Mouse (Mus musculus) urinary bladder, postnatal 4 days (tissue): ENCODE data around the gene Abcc10.

Experiments used
- DNase-seq, 2 experiments: peaks; one replicate each; pipeline ENCODE4 v3.0.0; 2021 to 2022; ENCODE audit warnings: low spot score in 2 of 2

The Abcc10 gene

GRCm38 (mm10) chr17:46327906-46328534, at the start of gene Abcc10:
TSS of gene Abcc10 (minus strand) at chr17:46328352.
- peak; percentile 93 to 94 for DNase-seq

GRCm38 (mm10) chr17:46371783-46372182, 43.6 kb upstream of the Abcc10 start:
- no peak for DNase-seq

DNA sequence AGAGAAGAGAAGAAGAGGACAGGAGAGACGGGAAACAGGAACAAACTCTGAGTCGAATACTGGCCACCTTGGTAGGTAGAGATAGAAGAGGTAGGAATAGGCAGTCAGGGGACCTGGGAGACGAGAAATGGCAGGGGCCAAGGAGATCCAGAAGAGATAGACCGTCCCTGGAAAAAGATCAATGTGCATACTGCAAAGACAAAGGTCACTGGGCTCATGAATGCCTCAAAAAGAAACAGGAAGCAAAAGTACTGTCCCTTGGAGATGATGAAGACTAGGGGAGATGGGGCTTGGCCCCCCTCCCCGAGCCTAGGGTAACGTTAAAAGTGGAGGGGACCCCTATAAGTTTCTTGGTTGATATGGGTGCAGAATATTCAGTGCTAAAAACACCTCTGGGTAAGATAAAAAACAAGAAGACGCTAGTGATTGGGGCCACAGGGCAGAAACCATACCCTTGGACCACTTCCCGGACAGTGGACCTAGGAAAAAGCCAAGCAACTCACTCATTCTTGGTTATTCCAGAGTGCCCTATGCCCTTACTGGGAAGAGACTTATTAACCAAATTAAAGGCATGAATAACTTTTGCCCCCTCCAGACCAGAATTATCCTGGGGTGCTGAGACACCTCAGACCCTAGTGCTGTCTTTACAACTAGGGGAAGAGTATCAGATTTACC, 23.0 kb upstream of the Abcc10 start:
- DNase-seq, result no peak

DNA sequence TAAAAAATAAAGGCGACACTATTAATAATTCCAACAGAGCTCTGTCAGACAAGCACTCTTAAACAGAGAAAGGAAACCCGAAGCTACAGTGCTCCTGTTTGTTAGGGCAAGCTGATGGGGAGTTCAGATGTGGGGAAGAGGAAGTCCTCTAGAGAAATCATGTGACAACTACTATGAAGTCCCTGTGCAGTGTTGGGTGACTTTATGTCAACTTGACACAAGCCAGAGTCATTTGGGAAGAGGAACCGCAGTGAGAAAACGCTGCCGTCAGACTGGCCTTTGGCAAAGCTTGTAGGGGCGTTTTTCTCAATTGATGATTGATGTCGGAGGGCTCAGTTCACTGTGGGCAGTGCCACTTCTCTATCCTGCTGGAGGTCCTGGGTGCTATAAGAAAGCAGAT, 13.1 kb upstream of the Abcc10 start:
- no peak for DNase-seq

GRCm38 (mm10) chr17:46336475-46336874, 8.3 kb upstream of the Abcc10 start:
- DNase-seq, result no peak

DNA sequence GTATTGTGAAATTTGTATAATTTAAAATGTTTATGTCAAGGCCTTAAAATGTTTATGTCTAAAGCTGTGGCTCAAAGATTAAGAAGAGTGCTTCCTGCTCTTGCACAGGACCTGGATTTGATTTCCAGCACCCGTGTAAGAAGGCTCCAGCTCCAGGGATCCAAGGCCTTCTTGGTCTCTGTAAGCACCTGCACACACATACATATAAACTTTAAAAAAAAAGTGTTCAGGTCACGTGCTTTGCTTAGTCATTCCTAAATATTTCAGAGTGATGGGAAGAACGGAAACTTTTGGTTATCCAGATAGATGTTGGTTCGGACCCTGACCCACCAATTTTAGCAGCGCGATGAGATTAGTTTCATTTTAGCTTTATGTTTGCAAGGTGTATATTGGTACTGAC, 571 bp upstream of the Abcc10 start:
- no peak for DNase-seq

GRCm38 (mm10) chr17:46327413-46327905, 693 bp downstream of the Abcc10 start:
- no peak for DNase-seq

DNA sequence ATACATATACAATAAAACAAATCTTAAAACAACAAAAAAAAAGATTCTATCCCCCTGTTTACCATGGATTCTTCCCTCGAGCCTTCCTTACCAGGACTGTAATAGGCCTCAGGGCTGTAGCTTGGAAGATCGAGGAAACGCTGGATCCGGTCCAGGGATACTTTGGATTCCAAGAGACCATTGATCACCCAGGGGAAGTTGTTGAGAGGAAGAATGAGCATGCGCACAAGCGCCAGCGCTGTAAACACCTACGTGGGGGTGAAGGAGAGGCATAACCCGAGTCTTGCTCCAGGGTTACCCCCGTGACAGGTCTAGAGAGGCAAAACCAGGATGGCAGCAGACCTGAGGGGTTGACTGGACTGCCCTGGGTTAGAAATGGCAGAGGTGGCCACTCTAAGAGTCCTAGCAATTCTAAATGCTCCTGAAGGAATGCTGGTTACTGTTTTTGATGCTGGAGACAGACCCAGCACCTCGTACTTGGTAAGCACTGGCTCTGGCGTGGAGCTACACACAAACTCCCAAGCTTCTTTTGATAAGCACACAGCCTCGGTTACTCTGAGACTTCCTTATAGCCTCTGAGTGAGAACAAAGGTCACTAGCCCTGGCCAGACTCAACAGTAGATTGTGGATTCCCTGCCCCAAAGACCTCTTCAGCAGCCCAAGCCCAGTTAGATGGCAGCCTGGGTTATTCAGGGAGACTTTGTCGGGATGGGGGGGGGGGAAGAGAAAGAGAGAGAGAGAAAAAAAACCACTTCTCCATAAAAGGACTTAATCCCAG, 5.9 kb downstream of the Abcc10 start:
- DNase-seq, result no peak

- no peak for DNase-seq
Measured at GRCm38 (mm10) chr17:46320492-46320891, 7.7 kb downstream of the Abcc10 start.

GRCm38 (mm10) chr17:46315813-46316212, 12.3 kb downstream of the Abcc10 start:
- DNase-seq, result no peak

DNA sequence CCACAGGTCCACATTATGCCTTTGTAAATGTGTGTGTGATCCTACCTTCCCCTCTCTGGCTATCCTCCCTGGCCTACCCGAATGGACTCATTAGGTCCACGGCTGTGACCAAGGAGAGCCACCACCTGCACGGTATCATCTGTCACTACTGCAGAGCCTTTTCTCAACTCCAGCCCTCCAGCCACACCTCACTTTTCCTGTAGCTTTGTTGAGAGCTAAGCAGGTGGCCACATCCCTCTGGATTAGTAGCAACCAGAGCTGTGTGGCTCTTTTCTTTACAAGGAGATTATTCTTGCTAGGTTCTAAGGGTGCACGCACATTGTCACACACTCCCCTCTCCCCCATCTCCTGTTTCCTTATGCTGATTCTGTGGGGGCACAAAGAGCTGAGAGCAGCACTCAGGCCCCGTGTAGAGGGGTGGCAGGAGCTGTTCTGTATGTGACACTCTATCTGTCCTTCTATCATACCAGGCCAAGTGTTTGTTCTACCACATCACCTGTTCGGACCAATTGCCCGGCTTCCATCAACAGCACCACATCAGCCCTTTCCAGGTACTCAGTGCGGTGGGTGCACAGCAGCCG, 14.9 kb downstream of the Abcc10 start:
- peak in 1 of 2 experiments; percentile 44 for DNase-seq

DNA sequence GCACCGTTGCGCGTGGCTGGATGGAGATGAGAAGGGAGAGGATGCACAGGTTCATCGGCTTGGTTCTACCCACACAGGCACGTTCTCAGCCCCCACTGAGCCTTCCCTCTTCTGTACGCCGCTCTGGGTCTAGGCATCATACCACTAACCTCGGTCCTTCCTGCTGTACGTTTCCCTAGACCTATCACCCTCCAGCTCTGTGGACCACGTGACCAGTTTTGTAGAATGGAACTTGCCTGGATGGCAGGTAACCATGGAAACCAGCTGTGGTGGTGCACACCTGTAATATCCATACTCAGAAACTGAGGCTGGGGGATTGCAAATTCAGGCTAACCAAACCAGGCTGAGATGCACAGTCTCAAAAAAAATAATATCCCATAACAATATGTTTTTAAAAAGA, 17.6 kb downstream of the Abcc10 start:
- no peak for DNase-seq

DNA sequence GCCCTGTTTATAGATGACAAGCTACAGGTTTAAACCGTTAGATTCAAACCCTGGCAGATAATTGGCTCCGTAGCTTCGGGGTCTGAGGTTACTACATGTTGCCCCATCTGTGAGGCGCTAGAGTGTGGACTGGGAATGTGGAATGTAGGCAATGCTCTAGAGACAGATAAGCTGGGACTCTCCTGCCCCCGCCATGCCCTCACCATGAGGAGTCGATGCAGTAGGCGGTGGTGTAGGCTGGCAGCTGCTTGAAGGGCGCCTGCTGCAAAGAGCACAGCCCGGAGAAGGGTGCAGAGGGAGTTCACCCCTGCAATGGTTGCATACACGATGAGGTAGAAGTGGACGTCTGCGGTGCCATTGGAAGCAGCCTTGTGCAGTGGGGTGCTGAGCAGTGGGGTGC, 18.3 kb downstream of the Abcc10 start:
- no peak for DNase-seq

DNA sequence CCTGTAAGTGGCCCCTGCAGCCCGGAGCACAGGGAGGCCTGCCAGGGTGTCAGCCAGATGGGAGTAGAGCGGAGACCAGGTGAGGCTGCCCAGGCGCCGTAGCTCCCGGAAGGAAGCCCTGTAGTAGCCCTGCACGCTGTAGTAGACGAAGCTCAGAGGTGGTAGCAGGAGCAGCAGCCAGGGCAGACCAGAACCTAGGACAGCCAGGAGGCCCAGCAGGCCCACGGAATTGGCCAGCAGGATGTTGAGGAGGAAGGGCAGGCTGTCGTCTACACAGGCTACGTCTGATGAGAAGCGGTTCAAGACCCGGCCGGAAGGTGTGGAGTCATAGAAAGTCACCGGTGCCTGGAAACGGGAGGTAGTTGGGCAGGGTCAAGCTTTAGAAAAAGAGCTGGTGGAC, 21.2 kb downstream of the Abcc10 start:
- DNase-seq, result peak in 1 of 2 experiments; percentile 55

DNA sequence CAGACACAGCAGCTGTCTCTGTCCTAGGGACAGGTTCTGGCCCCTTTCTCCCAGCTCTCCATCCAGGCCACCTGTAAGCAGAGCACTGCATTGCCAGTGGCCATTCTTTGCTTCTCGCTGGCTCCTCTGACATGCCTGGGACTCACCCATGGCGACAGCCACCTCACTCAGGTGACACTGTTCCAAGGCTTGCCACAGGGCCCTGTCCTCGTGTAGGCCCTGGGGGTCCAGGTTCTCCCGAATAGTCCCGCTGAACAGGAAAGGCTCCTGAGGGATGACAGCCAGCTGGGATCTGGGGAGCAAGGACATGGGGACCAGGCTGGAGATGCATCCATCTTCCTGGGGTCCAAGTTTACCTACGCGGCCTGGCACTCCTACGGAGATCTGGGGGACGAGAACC, 24.0 kb downstream of the Abcc10 start:
- no peak for DNase-seq

GRCm38 (mm10) chr17:46301892-46302291, 26.3 kb downstream of the Abcc10 start:
- no peak for DNase-seq

DNA sequence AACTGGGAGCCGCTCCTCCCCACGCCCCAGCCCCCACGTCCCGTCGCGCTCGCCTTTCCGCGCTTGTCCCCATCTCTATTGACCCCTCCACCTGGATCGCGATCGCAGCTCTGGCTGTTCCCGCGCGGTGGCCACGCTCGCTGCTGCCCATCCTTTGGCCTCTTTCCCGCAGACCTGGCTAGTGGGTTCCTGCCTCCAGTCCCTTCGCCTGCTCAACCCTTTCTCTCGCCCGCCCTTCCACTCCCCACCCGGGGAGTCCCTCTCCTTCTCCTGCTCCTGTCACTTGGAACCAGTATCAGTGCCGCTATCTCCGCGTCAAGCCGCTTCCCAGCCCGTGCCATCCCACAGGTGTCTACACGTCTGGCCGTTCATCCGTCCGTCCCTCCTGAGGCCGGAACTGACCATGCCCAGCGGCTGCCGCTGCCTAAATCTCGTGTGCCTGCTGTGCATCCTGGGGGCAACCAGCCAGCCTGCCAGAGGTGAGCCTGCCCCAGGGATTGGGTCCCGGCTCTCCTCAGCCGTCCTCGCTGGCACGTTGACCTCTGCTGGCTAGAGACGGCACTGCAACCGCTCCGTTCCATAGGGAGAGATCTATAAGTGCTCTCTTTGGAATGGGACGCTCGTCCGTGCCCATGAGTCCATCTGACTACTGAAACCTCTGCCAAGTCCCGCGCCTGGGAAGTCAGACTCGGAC, 29.8 kb downstream of the Abcc10 start:
- DNase-seq, result peak; percentile 68 to 87

DNA sequence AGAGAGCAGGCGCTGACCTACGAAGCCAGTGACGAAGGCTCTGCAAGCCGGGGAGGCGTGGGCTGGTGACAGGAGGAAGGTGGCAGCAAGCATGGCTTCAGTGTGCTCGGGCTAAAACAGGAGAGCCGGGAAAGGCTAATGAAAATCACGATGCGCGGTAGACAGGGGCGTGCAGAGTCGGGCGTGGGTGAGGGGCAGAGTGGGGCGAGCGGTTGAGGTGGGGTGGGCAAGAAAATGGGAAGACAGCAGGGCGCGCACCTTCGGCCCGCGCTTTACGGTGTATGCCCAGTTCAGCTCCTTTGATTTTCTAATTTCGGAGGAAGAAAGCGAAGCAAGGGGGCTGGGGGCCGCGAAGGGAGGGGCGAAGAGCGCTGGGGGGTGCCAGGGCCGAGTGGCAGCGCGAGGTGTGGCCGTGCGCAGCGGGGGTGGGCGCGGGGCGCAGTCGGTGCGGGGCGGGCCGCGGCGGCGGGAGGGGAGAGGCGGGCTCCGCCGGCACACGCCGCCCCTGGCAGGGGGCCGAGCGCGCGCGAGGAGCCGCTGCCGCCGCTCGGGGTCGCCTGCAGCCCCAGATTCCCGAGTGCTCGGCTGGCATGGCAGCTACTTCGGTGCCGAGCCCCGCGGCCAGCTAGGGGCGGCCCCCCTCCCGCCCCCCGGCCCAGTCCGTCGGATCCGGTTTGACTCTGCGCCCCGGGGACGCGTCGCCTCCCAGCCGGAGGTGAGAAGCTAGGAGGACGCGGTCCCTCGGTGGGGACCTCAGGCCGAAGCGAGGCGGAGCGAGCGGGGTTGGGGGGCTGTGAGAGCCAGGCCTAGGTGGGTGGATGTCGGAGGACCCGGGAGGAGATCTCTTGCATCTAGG, 30.6 kb downstream of the Abcc10 start, which contains the start of gene Dlk2:
Dlk2 (plus strand) TSS at position 58 of the 856 bp plus-strand sequence.
- no peak for DNase-seq

DNA sequence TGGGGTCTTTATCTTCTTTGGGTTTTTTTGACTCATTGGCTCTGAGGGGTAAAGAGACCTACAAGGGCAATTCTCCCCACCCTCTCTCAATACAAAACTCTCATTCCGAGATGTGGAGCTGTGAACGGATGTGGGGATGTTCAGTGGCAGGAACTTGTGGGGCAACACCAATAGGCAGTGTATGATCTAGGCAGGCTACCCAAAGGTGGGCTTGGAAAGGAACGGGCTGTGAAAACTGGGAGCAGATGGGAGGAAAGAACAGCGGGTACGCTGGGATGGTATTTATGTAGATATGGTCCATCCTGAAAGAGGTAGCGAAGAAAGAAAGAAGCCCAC, 31.2 kb downstream of the Abcc10 start:
- DNase-seq, result no peak

GRCm38 (mm10) chr17:46296601-46297000, 31.6 kb downstream of the Abcc10 start:
- no peak for DNase-seq

DNA sequence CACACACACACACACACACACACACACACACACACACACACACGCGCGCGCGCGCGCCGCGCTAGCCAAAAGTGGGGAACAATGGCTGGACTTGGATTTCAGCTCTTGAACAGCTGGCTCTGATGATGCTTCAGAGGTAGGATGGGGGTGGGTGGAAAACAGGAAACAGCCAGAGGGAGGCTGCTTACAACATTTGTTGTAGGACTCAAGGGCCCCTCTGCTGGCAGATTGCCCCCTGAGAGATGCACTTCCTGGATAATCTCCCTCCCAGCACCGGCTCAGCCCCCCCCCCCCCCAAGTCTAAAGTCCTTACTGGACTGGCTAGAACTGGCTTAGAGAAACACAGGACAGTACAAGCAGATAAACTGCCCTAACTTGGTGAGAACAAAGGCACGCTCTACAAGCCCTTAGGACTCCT, 40.5 kb downstream of the Abcc10 start:
- DNase-seq, result peak in 1 of 2 experiments; percentile 55
